Mouse (Mus musculus): Measurements from ENCODE around the gene Wdr17. TPM values are rescaled to one million over a fixed set of nuclear protein-coding genes. Genes with fewer than 3 reads are reported as not detected.

Wdr17 gene
- polyA plus RNA-seq, 2 experiments, result 0.41 to 1.0 TPM

GRCm38 (mm10) chr8:54912891-54913290 is 25.9 kb upstream of the Wdr17 start:
- DNase-seq (ENCODE audit: low spot score), result no peak
- H3K9ac ChIP-seq (ENCODE audit: low read depth, low read length, severe bottlenecking), result no peak overlapping the region
- H3K4me1 ChIP-seq (ENCODE audit: control insufficient read depth, insufficient read depth, low read length), result no peaks in the 10 kb centered on the region
- no peaks in the 10 kb centered on the region for H3K36me3 ChIP-seq (ENCODE audit: control insufficient read depth, insufficient read depth, low read length)
- no peak for TF ChIP-seq POLR2A (IDR thresholded peaks at IDR 0.05; ENCODE audit: borderline replicate concordance, extremely low read depth, insufficient read depth, insufficient read length)
- H3K4me3 ChIP-seq (replicated peaks; ENCODE audit: low read length), result no peak overlapping the region
- 87% methylated on average over 2 of the region's 2 CpGs for WGBS
- no peak overlapping the region for H3K4me2 ChIP-seq (replicated peaks; ENCODE audit: low read depth, low read length, severe bottlenecking)
- no peaks in the 10 kb centered on the region for H3K27me3 ChIP-seq (ENCODE audit: control insufficient read depth, insufficient read depth, low read length)
- ATAC-seq (ENCODE audit: low FRiP score, low read depth), result no peak
- H3K9me3 ChIP-seq (ENCODE audit: control insufficient read depth, low read length), result no peaks in the 10 kb centered on the region
- no peak overlapping the region for H3K27ac ChIP-seq (replicated peaks; ENCODE audit: low read depth, low read length)

DNA sequence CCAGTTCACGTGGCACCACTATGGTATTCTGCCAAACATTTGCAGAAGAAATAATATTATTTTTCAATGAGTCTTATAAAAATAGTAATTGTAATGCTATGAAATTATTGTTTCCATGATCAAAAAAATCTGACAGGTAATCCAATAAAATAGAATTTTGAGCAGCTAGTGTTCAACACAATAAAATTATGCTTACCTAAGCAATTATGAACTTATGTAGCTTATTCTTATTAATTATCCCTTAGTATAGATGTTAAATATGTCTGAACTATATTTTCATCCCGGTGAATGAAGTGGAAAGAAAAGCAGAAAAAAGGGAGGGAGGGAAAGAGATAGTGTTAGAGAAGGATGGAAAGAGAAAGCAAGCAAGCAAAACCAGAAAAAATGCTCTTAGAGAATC is 12.5 kb upstream of the Wdr17 start:
- no peak for DNase-seq (ENCODE audit: low spot score)
- no peak for TF ChIP-seq POLR2A (IDR thresholded peaks at IDR 0.05; ENCODE audit: borderline replicate concordance, extremely low read depth, insufficient read depth, insufficient read length)
- WGBS, result 68% methylated on average over 2 of the region's 2 CpGs
- H3K36me3 ChIP-seq (ENCODE audit: control insufficient read depth, insufficient read depth, low read length), result no peaks in the 10 kb centered on the region
- no peak for ATAC-seq (ENCODE audit: low FRiP score, low read depth)
- no peaks in the 10 kb centered on the region for H3K4me1 ChIP-seq (ENCODE audit: control insufficient read depth, insufficient read depth, low read length)
- no peaks in the 10 kb centered on the region for H3K27me3 ChIP-seq (ENCODE audit: control insufficient read depth, insufficient read depth, low read length)
- no peaks in the 10 kb centered on the region for H3K9me3 ChIP-seq (ENCODE audit: control insufficient read depth, low read length)
- H3K4me2 ChIP-seq (replicated peaks; ENCODE audit: low read depth, low read length, severe bottlenecking), result no peak overlapping the region
- H3K9ac ChIP-seq (ENCODE audit: low read depth, low read length, severe bottlenecking), result no peak overlapping the region
- H3K4me3 ChIP-seq (replicated peaks; ENCODE audit: low read length), result no peak overlapping the region
- no peak overlapping the region for H3K27ac ChIP-seq (replicated peaks; ENCODE audit: low read depth, low read length)

DNA sequence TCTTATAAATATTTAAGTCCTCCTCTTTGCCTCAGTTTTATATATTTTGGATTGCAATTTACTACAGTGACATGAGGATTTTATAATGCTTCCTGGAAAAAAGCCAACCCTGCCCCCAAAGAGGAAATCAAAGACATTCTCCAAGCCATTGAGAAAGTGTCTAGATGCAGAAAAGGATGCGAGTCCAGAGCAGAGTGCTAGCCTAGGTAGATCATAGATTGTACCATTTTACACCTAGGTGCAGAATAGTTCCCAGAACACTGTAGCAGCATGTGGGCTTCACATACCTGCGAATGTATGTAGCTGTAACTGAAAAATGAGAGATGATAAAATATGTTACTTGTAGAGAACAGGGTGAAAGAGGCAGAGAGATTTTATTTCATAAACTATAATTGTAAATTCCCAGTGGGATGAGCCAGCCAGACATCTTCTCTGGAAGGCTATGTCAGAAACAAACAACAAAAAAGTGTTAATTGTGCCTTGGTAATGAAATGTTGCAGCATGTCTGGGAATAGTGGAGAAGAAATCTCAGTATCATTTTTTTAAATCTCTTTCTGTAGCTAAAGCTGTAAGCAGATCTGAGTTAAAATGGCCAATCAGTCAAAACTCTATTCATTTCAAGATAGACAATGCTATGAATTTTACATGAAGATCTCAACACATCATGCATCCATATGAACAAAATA is 7.8 kb upstream of the Wdr17 start:
- no peak for TF ChIP-seq POLR2A (IDR thresholded peaks at IDR 0.05; ENCODE audit: borderline replicate concordance, extremely low read depth, insufficient read depth, insufficient read length)
- no peak for ATAC-seq (ENCODE audit: low FRiP score, low read depth)
- Histone ChIP-seq H3K4me2 (replicated peaks; ENCODE audit: low read depth, low read length, severe bottlenecking) (no peak overlapping the region), H3K9me3 (ENCODE audit: control insufficient read depth, low read length) (no peaks in the 10 kb centered on the region), H3K27ac (replicated peaks; ENCODE audit: low read depth, low read length) (no peak overlapping the region), H3K27me3 (ENCODE audit: control insufficient read depth, insufficient read depth, low read length) (no peaks in the 10 kb centered on the region), H3K4me1 (ENCODE audit: control insufficient read depth, insufficient read depth, low read length) (no peaks in the 10 kb centered on the region), H3K4me3 (replicated peaks; ENCODE audit: low read length) (no peak overlapping the region), H3K36me3 (ENCODE audit: control insufficient read depth, insufficient read depth, low read length) (no peaks in the 10 kb centered on the region), H3K9ac (ENCODE audit: low read depth, low read length, severe bottlenecking) (no peak overlapping the region)
- no peak for DNase-seq (ENCODE audit: low spot score)
- WGBS, result 59% methylated on average over 2 of the region's 2 CpGs

GRCm38 (mm10) chr8:54894180-54894579 is 7.2 kb upstream of the Wdr17 start:
- Histone ChIP-seq H3K9ac (ENCODE audit: low read depth, low read length, severe bottlenecking) (no peak overlapping the region), H3K9me3 (ENCODE audit: control insufficient read depth, low read length) (no peaks in the 10 kb centered on the region), H3K27ac (replicated peaks; ENCODE audit: low read depth, low read length) (no peak overlapping the region), H3K4me3 (replicated peaks; ENCODE audit: low read length) (no peak overlapping the region), H3K36me3 (ENCODE audit: control insufficient read depth, insufficient read depth, low read length) (no peaks in the 10 kb centered on the region), H3K27me3 (ENCODE audit: control insufficient read depth, insufficient read depth, low read length) (no peaks in the 10 kb centered on the region), H3K4me2 (replicated peaks; ENCODE audit: low read depth, low read length, severe bottlenecking) (no peak overlapping the region), H3K4me1 (ENCODE audit: control insufficient read depth, insufficient read depth, low read length) (no peaks in the 10 kb centered on the region)
- DNase-seq (ENCODE audit: low spot score) (no peak), ATAC-seq (ENCODE audit: low FRiP score, low read depth) (no peak)
- TF ChIP-seq POLR2A (IDR thresholded peaks at IDR 0.05; ENCODE audit: borderline replicate concordance, extremely low read depth, insufficient read depth, insufficient read length), result no peak
- WGBS, result 80% methylated on average over 1 of the region's 1 CpGs

DNA sequence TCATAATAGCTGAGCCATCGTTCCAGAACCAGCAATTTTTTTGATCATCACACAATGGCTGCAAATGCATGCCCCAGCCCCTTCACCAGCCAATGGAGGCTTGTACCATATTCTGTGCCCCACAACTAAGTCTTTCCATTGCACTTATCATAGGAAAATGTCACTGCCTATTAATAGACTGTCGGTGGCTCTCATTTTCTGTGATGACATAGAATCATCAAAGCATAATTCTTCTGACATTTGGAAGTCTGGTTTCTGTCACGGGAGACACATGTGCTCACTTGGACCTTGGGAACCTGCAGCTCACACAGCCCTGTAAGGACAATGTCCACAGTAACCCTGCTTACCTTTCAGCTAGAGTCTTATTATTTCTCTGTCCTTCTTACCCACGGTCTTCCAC is 424 bp downstream of the Wdr17 start:
- ATAC-seq (ENCODE audit: low FRiP score, low read depth), result no peak
- H3K27ac ChIP-seq (replicated peaks; ENCODE audit: low read depth, low read length), result no peak overlapping the region

More for the DNA sequence above, 424 bp downstream of the Wdr17 start:
- no peak for DNase-seq (ENCODE audit: low spot score)
- WGBS, result 77% methylated on average over 4 of the region's 4 CpGs
- no peak for TF ChIP-seq POLR2A (IDR thresholded peaks at IDR 0.05; ENCODE audit: borderline replicate concordance, extremely low read depth, insufficient read depth, insufficient read length)
- Histone ChIP-seq H3K4me1 (ENCODE audit: control insufficient read depth, insufficient read depth, low read length) (no peaks in the 10 kb centered on the region), H3K27me3 (ENCODE audit: control insufficient read depth, insufficient read depth, low read length) (no peaks in the 10 kb centered on the region), H3K4me3 (replicated peaks; ENCODE audit: low read length) (no peak overlapping the region), H3K9ac (ENCODE audit: low read depth, low read length, severe bottlenecking) (no peak overlapping the region), H3K9me3 (ENCODE audit: control insufficient read depth, low read length) (no peaks in the 10 kb centered on the region), H3K4me2 (replicated peaks; ENCODE audit: low read depth, low read length, severe bottlenecking) (no peak overlapping the region), H3K36me3 (ENCODE audit: control insufficient read depth, insufficient read depth, low read length) (no peaks in the 10 kb centered on the region)
